Mouse (Mus musculus): ENCODE measurements at regions not wholly inside any gene's neighbourhood (a gene's known extent, or its start where the extent isn't known, plus 50 kb on each side); places are given as distances from the start of the nearest gene placed in this dataset.

GRCm38 (mm10) chr2:46533395-46533794, 1416.2 kb upstream of the Zeb2 start:
- Histone ChIP-seq H3K9ac (ENCODE audit: low read depth, poor library complexity, severe bottlenecking) (no peak overlapping the region), H3K4me3 (ENCODE audit: low read depth, low read length) (no peak overlapping the region), H3K27me3 (ENCODE audit: control insufficient read depth, insufficient read depth, low read length, poor library complexity, severe bottlenecking) (no peaks in the 10 kb centered on the region), H3K36me3 (ENCODE audit: control insufficient read depth, insufficient read depth, low read length, poor library complexity, severe bottlenecking) (no peaks in the 10 kb centered on the region), H3K9me3 (replicated peaks; ENCODE audit: control insufficient read depth, insufficient read depth, low read length, poor library complexity, severe bottlenecking) (no peaks in the 10 kb centered on the region), H3K27ac (ENCODE audit: insufficient read depth, low read length) (no peak overlapping the region), H3K4me1 (ENCODE audit: control insufficient read depth, insufficient read depth, low read length) (no peaks in the 10 kb centered on the region)
- no peak for TF ChIP-seq EP300 (IDR thresholded peaks at IDR 0.05; ENCODE audit: insufficient read depth, low read depth, low read length)
- TF ChIP-seq POLR2A (IDR thresholded peaks at IDR 0.05; ENCODE audit: insufficient read depth, low read length) = no peak
- TF ChIP-seq CTCF (IDR thresholded peaks at IDR 0.05; ENCODE audit: low read depth, low read length) = no peak

DNA sequence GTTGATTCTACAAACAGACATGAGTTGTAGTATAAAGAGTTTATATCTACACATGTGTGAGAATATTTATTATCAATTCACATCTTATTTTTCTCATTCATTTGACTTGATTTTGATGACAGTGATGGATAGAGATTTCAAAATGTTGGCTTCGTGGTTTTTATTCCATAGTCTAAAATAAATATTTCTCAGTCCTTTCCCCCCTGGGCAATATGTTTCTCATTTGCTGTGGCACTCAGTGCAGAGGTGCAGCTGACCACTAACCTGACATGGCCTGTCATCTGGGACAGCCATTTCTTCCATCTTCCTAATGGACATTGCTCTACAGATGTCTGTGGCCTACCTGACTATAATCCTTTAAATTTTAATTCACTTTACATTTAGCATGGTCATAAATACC, 1413.5 kb upstream of the Zeb2 start:
- Histone ChIP-seq H3K4me1 (ENCODE audit: control insufficient read depth, insufficient read depth, low read length) (no peaks in the 10 kb centered on the region), H3K27ac (ENCODE audit: insufficient read depth, low read length) (no peak overlapping the region), H3K9me3 (replicated peaks; ENCODE audit: control insufficient read depth, insufficient read depth, low read length, poor library complexity, severe bottlenecking) (no peaks in the 10 kb centered on the region), H3K27me3 (ENCODE audit: control insufficient read depth, insufficient read depth, low read length, poor library complexity, severe bottlenecking) (no peaks in the 10 kb centered on the region), H3K9ac (ENCODE audit: low read depth, poor library complexity, severe bottlenecking) (no peak overlapping the region), H3K36me3 (ENCODE audit: control insufficient read depth, insufficient read depth, low read length, poor library complexity, severe bottlenecking) (no peaks in the 10 kb centered on the region), H3K4me3 (ENCODE audit: low read depth, low read length) (no peak overlapping the region)
- no peak for TF ChIP-seq EP300 (IDR thresholded peaks at IDR 0.05; ENCODE audit: insufficient read depth, low read depth, low read length)
- no peak for TF ChIP-seq POLR2A (IDR thresholded peaks at IDR 0.05; ENCODE audit: insufficient read depth, low read length)
- TF ChIP-seq CTCF (IDR thresholded peaks at IDR 0.05; ENCODE audit: low read depth, low read length) = no peak

DNA sequence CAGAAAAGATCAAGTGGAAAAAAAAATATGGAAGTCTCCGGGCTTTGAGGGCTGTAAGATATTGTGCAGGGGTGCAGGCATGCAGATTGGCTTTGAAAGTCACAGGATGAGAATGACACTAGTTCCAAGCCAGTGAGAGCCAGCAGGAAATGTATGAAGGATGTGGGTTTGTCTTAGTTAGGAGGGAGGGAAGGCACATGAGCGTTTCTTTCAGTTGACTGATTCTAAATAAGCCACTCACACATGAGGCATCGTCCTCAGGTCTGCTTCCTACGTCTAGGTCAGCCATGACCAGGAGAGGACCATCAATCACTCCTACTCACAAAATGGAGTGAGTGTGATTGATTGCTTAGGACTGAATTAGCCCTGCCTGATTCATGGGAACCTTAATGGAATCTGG, 1408.0 kb upstream of the Zeb2 start:
- Histone ChIP-seq H3K27ac (ENCODE audit: insufficient read depth, low read length) (no peak overlapping the region), H3K4me3 (ENCODE audit: low read depth, low read length) (no peak overlapping the region), H3K27me3 (ENCODE audit: control insufficient read depth, insufficient read depth, low read length, poor library complexity, severe bottlenecking) (no peaks in the 10 kb centered on the region), H3K4me1 (ENCODE audit: control insufficient read depth, insufficient read depth, low read length) (no peaks in the 10 kb centered on the region), H3K9ac (ENCODE audit: low read depth, poor library complexity, severe bottlenecking) (no peak overlapping the region), H3K9me3 (replicated peaks; ENCODE audit: control insufficient read depth, insufficient read depth, low read length, poor library complexity, severe bottlenecking) (no peaks in the 10 kb centered on the region), H3K36me3 (ENCODE audit: control insufficient read depth, insufficient read depth, low read length, poor library complexity, severe bottlenecking) (no peaks in the 10 kb centered on the region)
- TF ChIP-seq EP300 (IDR thresholded peaks at IDR 0.05; ENCODE audit: insufficient read depth, low read depth, low read length) = no peak
- TF ChIP-seq POLR2A (IDR thresholded peaks at IDR 0.05; ENCODE audit: insufficient read depth, low read length) = no peak
- TF ChIP-seq CTCF (IDR thresholded peaks at IDR 0.05; ENCODE audit: low read depth, low read length) = no peak

- H3K4me1 ChIP-seq (ENCODE audit: control insufficient read depth, insufficient read depth, low read length) = no peaks in the 10 kb centered on the region
- H3K4me3 ChIP-seq (ENCODE audit: low read depth, low read length) = no peak overlapping the region
Measured at GRCm38 (mm10) chr2:46524625-46525024, 1407.4 kb upstream of the Zeb2 start.

DNA sequence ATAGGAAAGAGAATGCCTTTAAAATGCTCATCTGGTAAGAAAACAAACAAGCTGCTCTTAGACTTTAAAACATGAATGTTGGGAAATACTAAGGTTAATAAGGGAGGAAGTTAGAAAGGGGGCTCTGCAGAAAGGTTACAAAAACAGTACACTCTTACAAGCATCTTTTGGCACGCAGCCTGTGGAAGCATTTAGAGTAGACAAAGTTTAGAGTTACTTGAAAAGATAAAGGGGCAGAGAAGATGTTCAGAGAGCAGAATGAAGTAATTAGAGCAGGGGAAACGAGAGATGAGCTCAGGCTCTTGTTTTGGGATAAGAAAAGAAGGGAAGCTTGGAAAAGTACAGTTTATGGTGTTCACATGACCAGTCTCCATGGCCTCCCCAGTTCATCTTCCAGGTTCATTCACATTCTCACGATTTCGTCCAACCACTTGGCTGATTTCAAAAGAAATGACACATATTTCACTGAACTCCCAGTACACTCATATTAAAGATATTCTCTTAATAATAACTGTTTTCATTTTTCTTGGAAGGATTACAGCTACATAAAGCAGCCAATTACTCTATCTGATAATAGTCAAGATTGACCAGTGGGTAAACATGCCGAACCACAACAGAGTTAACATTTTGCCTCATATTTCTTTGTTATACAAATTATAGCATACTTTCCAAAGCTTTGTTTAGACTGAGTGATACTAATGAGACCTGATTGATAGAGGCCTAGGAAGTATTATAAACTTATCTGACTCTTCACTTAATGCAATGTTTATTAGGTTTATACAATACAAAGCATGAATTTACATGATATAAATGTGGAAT, 1404.2 kb upstream of the Zeb2 start:
- no peaks in the 10 kb centered on the region for H3K9me3 ChIP-seq (replicated peaks; ENCODE audit: control insufficient read depth, insufficient read depth, low read length, poor library complexity, severe bottlenecking)
- H3K9ac ChIP-seq (ENCODE audit: low read depth, poor library complexity, severe bottlenecking) = no peak overlapping the region
- TF ChIP-seq POLR2A (IDR thresholded peaks at IDR 0.05; ENCODE audit: insufficient read depth, low read length) (no peak), CTCF (IDR thresholded peaks at IDR 0.05; ENCODE audit: low read depth, low read length) (no peak), EP300 (IDR thresholded peaks at IDR 0.05; ENCODE audit: insufficient read depth, low read depth, low read length) (no peak)
- no peak overlapping the region for H3K4me3 ChIP-seq (ENCODE audit: low read depth, low read length)
- H3K27me3 ChIP-seq (ENCODE audit: control insufficient read depth, insufficient read depth, low read length, poor library complexity, severe bottlenecking) = no peaks in the 10 kb centered on the region
- no peaks in the 10 kb centered on the region for H3K36me3 ChIP-seq (ENCODE audit: control insufficient read depth, insufficient read depth, low read length, poor library complexity, severe bottlenecking)
- H3K4me1 ChIP-seq (ENCODE audit: control insufficient read depth, insufficient read depth, low read length) = no peaks in the 10 kb centered on the region
- H3K27ac ChIP-seq (ENCODE audit: insufficient read depth, low read length) = no peak overlapping the region

More at GRCm38 (mm10) chr2:46524625-46525024, 1407.4 kb upstream of the Zeb2 start:
- Histone ChIP-seq H3K9ac (ENCODE audit: low read depth, poor library complexity, severe bottlenecking) (no peak overlapping the region), H3K27ac (ENCODE audit: insufficient read depth, low read length) (no peak overlapping the region), H3K36me3 (ENCODE audit: control insufficient read depth, insufficient read depth, low read length, poor library complexity, severe bottlenecking) (no peaks in the 10 kb centered on the region), H3K9me3 (replicated peaks; ENCODE audit: control insufficient read depth, insufficient read depth, low read length, poor library complexity, severe bottlenecking) (no peaks in the 10 kb centered on the region), H3K27me3 (ENCODE audit: control insufficient read depth, insufficient read depth, low read length, poor library complexity, severe bottlenecking) (no peaks in the 10 kb centered on the region)
- TF ChIP-seq POLR2A (IDR thresholded peaks at IDR 0.05; ENCODE audit: insufficient read depth, low read length) = no peak
- no peak for TF ChIP-seq CTCF (IDR thresholded peaks at IDR 0.05; ENCODE audit: low read depth, low read length)
- no peak for TF ChIP-seq EP300 (IDR thresholded peaks at IDR 0.05; ENCODE audit: insufficient read depth, low read depth, low read length)

DNA sequence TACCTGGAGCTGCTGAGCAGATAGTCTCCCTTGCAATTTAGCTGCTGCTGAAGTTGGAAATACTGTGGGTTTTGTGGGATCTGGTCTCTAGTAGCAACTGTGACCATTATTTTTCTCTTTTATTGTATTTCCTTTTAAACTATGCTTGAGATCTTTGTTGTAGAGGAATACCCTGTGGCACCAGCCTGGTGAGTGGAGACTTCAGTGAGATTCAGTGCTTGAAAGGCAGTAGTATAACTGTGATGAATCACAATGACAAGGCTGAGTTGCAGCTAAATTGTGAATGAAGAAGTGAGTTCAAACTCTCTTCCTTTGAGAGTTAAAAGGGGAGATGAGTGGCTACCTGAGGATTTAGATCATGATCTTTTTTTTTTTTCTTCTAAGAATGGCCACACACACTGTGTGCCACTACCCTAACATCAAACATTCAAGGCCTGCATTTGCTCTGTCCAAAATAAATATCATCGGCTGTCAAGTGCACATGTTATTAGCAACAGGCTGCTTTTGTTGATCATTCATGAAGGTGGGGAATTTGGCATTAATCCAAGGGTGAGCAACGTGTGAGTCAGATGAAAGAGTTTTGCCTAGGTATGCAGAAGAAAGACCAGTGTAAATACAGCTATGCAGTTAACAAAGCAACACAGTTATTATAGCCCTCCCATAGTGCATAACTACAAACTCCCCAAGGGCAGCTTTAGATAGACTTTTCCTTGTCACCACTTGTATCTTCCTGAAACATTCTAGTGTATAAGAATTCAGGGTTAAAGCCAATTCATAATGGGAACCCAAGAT, 1395.2 kb upstream of the Zeb2 start:
- Histone ChIP-seq H3K27me3 (ENCODE audit: control insufficient read depth, insufficient read depth, low read length, poor library complexity, severe bottlenecking) (no peaks in the 10 kb centered on the region), H3K9me3 (replicated peaks; ENCODE audit: control insufficient read depth, insufficient read depth, low read length, poor library complexity, severe bottlenecking) (no peaks in the 10 kb centered on the region), H3K4me3 (ENCODE audit: low read depth, low read length) (no peak overlapping the region), H3K4me1 (ENCODE audit: control insufficient read depth, insufficient read depth, low read length) (no peaks in the 10 kb centered on the region), H3K27ac (ENCODE audit: insufficient read depth, low read length) (no peak overlapping the region), H3K36me3 (ENCODE audit: control insufficient read depth, insufficient read depth, low read length, poor library complexity, severe bottlenecking) (no peaks in the 10 kb centered on the region), H3K9ac (ENCODE audit: low read depth, poor library complexity, severe bottlenecking) (no peak overlapping the region)
- no peak for TF ChIP-seq EP300 (IDR thresholded peaks at IDR 0.05; ENCODE audit: insufficient read depth, low read depth, low read length)
- TF ChIP-seq POLR2A (IDR thresholded peaks at IDR 0.05; ENCODE audit: insufficient read depth, low read length) = no peak
- no peak for TF ChIP-seq CTCF (IDR thresholded peaks at IDR 0.05; ENCODE audit: low read depth, low read length)
